In the genomic region with DNA sequence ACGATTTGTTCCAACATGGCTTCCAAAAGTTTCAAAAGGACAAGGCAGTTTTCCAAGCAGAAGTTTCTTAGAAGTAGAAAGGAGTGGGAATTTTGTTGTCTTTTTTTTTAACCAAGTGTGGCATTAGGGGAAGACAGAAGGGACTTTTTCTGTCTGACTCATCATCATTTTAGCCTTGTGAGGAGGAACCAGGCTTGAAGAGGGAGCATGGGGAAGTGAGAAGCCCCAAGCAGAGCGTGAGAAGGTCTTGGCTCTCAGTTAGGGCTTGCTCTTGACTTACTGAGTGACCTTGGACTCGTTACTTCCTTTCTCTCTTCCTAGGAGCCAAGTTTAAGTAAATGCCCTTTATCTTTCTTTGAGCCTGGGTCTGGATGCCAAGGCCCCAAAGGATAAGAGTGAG, we compare ENCODE assay signal across 18 mouse cellular contexts. TPM values are rescaled to one million over a fixed set of nuclear protein-coding genes. Genes with fewer than 3 reads are reported as not detected.
DNase-seq lines count a peak whose midpoint lies in the region; ATAC-seq and TF ChIP-seq lines count a peak whose summit lies in the region.
"Had no signal": no experiment of that assay in that cellular context is flagged by ENCODE, and none has a peak within 500 bp of the region (broad histone marks: within the 10 kb centered on the region; RNA-seq: fewer than 3 reads in every experiment).

No protein-coding gene starts in this region.

- H3K27me3 ChIP-seq in spleen, adult 2 months (ENCODE audit: control insufficient read depth, insufficient read depth, low read length) = no peaks in the 10 kb centered on the region
- H3K27me3 ChIP-seq: intestine, embryonic 15.5 days; midbrain, embryonic 13.5 days had no signal

- H3K4me1 ChIP-seq in spleen, adult 2 months (ENCODE audit: control insufficient read depth, insufficient read depth, insufficient read length) = peaks cover 12% of the 10 kb centered on the region
- H3K4me1 ChIP-seq: intestine, embryonic 15.5 days had no signal

- TF ChIP-seq CTCF in spleen, adult 2 months (IDR thresholded peaks at IDR 0.05; ENCODE audit: extremely low read depth, insufficient read depth, insufficient read length, insufficient replicate concordance) = no peak

- H3K36me3 ChIP-seq in spleen, adult 2 months (ENCODE audit: control insufficient read depth, insufficient read depth, low read length) = no peaks in the 10 kb centered on the region; the same call in 1 of the 2 replicates
- H3K36me3 ChIP-seq: forebrain, embryonic 10.5 days; intestine, embryonic 15.5 days; limb, embryonic 10.5 days; midbrain, embryonic 13.5 days had no signal

- TF ChIP-seq POLR2A in spleen, adult 2 months (IDR thresholded peaks at IDR 0.05; ENCODE audit: low read depth, low read length) = no peak

- peak overlapping the region; percentile 65 for H3K27ac ChIP-seq in spleen, adult 2 months (ENCODE audit: insufficient read depth, low read length)
- H3K27ac ChIP-seq: forebrain, embryonic 10.5 days; hindbrain, embryonic 14.5 days; intestine, embryonic 15.5 days; limb, embryonic 10.5 days; liver, embryonic 14.5 days; midbrain, embryonic 13.5 days had no signal

- WGBS in spleen, adult 2 months = 44% methylated on average over 3 of the region's 3 CpGs

- peak; percentile 44 to 61; a peak in 2 of 4 replicates for ATAC-seq in hematopoietic stem cell, adult 5-6 weeks (replicated peaks in 1 of 2; ENCODE audit: insufficient read depth in 1 of 2, low FRiP score in 2 of 2, low TSS enrichment in 1 of 2, low read depth in 1 of 2, poor library complexity in 2 of 2, severe bottlenecking in 2 of 2)
- ATAC-seq: intestine, embryonic 15.5 days; midbrain, embryonic 13.5 days had no signal

- intact Hi-C loops in gastrocnemius, postnatal 14 days (cut with DNase I; ENCODE audit: low total_unique reads) = no loop called here

- DNase-seq in adrenal gland, postnatal 36 days = peak; percentile 19 to 27
- DNase-seq in adrenal gland, postnatal 10 days = no peak
- peak in 1 of 2 experiments; percentile 38 for DNase-seq in spleen, adult 2 months (ENCODE audit: low read depth in 1 of 2, low spot score in 2 of 2)
- DNase-seq in spleen, postnatal 4 days (ENCODE audit: low spot score in 2 of 2) = no peak
- no peak for DNase-seq in urinary bladder, postnatal 25 days (ENCODE audit: low spot score)
- DNase-seq in gastrocnemius, postnatal 14 days = no peak
- DNase-seq: cerebellum, adult 9-11 months; heart, postnatal 10 days; lung, postnatal 10 days; thymus, postnatal 25 days had no signal

- H3K4me3 ChIP-seq in spleen, adult 2 months (ENCODE audit: extremely low read depth, insufficient read depth, insufficient read length) = no peak overlapping the region
- H3K4me3 ChIP-seq: forebrain, embryonic 10.5 days; intestine, embryonic 15.5 days; limb, embryonic 10.5 days; midbrain, embryonic 13.5 days had no signal

RNA-seq across cellular contexts. Expression of gene Fam49a, which starts 8.6 kb away (rescaled TPM):
- 10 to 100 TPM; 19.4 to 20.1 TPM for total RNA-seq in adrenal gland, postnatal 36 days (2021)
- 10 to 100 TPM; 18.5 to 19.9 TPM for total RNA-seq in adrenal gland, postnatal 10 days (2021)
- 9.6 and 11.3 TPM in 2 replicates for polyA plus RNA-seq in spleen, adult 2 months (2012; rRNA removed)
- total RNA-seq in hematopoietic stem cell, adult 5-6 weeks (2017) = 31.5 and 39.3 TPM in 2 replicates
- 10 to 100 TPM; 10.5 to 12.8 TPM for total RNA-seq in gastrocnemius, postnatal 14 days (2021)
- polyA plus RNA-seq: C2C12 had no signal

Comparison
In these comparisons a context has a peak if more than half of its experiments do, and no peak if none do; other contexts are left out.
1. DNase-seq: peak in adrenal gland, postnatal 36 days (2 of 2); none in adrenal gland, postnatal 10 days (single experiment), spleen, postnatal 4 days (0 of 2), urinary bladder, postnatal 25 days (single experiment) and gastrocnemius, postnatal 14 days (single experiment).